24 mouse cellular contexts compared by ENCODE assay signal in the genomic region with DNA sequence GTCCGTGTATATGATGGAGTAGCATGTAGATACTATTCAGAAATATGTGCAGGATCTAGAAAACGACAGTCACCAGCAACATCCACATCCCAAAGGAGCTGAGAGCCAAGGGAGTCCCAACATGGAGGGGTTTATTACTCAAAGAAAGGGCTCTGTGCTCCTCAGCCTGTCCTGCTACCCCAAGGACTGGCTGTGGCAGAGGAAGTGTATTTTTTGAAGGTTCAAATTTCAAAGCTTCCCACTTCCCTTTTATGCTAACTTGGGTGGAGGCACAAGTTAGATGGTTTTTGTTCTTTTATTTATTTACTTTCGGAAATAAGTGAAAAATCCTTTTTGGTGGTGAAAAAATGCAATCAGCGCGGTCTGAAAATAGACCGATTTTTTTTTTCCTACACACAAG.
A peak's percentile ranks its signal among the peaks of the same experiment; 100 is the strongest.
DNase-seq lines count a peak whose midpoint lies in the region; ATAC-seq and TF ChIP-seq lines count a peak whose summit lies in the region.
"Had no signal": no experiment of that assay in that cellular context is flagged by ENCODE, and none has a peak within 500 bp of the region (broad histone marks: within the 10 kb centered on the region; RNA-seq: fewer than 3 reads in every experiment).

No protein-coding gene starts in this region.

- no peaks in the 10 kb centered on the region for H3K79me2 ChIP-seq in CH12.LX (replicated peaks; ENCODE audit: control insufficient read depth, extremely low read depth, insufficient read depth, poor library complexity, severe bottlenecking)

- no peak for TF ChIP-seq CTCF in CH12.LX (conservative IDR thresholded peaks at IDR 0.05 in 1 of 2, IDR thresholded peaks at IDR 0.05 in 1 of 2; ENCODE audit: low read depth in 2 of 2, low read length in 2 of 2)

- in situ Hi-C loops in CH12.LX (cut with MboI; ENCODE audit: low pct_ligation_motif_present, low pct_unique_long_range_greater_than_20kb, low sequenced_read_pairs), result no loop called here

- no peak for TF ChIP-seq RAD21 in CH12.LX (IDR thresholded peaks at IDR 0.05; ENCODE audit: low read depth, low read length)

- peaks cover 2% of the 10 kb centered on the region for H3K9me3 ChIP-seq in CH12.LX (replicated peaks; ENCODE audit: low read length)
- H3K9me3 ChIP-seq: embryonic facial prominence, embryonic 13.5 days; forebrain, embryonic 13.5 days; heart, embryonic 10.5 days; hindbrain, embryonic 15.5 days had no signal

- TF ChIP-seq POLR2A in CH12.LX (IDR thresholded peaks at IDR 0.05; ENCODE audit: low read depth, low read length), result no peak

- dilution Hi-C loops in CH12.LX (cut with MboI; ENCODE audit: extremely low pct_ligation_motif_present, extremely low pct_unique_long_range_greater_than_20kb, low sequenced_read_pairs), result no loop called here

- H3K4me1 ChIP-seq in CH12.LX (ENCODE audit: control insufficient read depth in 1 of 2, insufficient read depth in 2 of 2), result peaks cover 0 to 12% of the 10 kb centered on the region in 2 experiments; a peak in 2 of 4 replicates
- H3K4me1 ChIP-seq: forebrain, embryonic 13.5 days; heart, embryonic 10.5 days; heart, embryonic 13.5 days; hindbrain, embryonic 12.5 days; hindbrain, embryonic 15.5 days had no signal

- H3K27me3 ChIP-seq in CH12.LX (replicated peaks), result no peaks in the 10 kb centered on the region
- H3K27me3 ChIP-seq: embryonic facial prominence, embryonic 13.5 days; forebrain, embryonic 13.5 days; heart, embryonic 13.5 days; hindbrain, embryonic 12.5 days; hindbrain, embryonic 15.5 days had no signal

- no peak overlapping the region for H3K4me2 ChIP-seq in CH12.LX (ENCODE audit: insufficient read depth, low read depth, poor library complexity, severe bottlenecking)
- H3K4me2 ChIP-seq: embryonic facial prominence, embryonic 13.5 days; forebrain, embryonic 13.5 days; heart, embryonic 13.5 days; hindbrain, embryonic 12.5 days; hindbrain, embryonic 15.5 days had no signal

- no peak for TF ChIP-seq EP300 in CH12.LX (IDR thresholded peaks at IDR 0.05; ENCODE audit: low read length)

- peak; percentile 78 for ATAC-seq in common myeloid progenitor, adult 5-6 weeks (replicated peaks; ENCODE audit: low read depth, poor library complexity, severe bottlenecking)
- peak; percentile 92 for ATAC-seq in granulocyte monocyte progenitor cell, adult 5-6 weeks (replicated peaks; ENCODE audit: poor library complexity, severe bottlenecking)
- ATAC-seq in megakaryocyte progenitor cell, adult 5-6 weeks (replicated peaks; ENCODE audit: poor library complexity), result peak; percentile 81
- ATAC-seq: activated CD4-positive, CD25-positive, alpha-beta regulatory T cell, adult 4 months; forebrain, embryonic 13.5 days; forebrain, embryonic 16.5 days had no signal

- H3K36me3 ChIP-seq in CH12.LX (replicated peaks in 1 of 2; ENCODE audit: control insufficient read depth in 1 of 2, insufficient read depth in 1 of 2, low read length in 1 of 2), result no peaks in the 10 kb centered on the region
- H3K36me3 ChIP-seq: embryonic facial prominence, embryonic 13.5 days; forebrain, embryonic 10.5 days; G1E; heart, embryonic 10.5 days; heart, embryonic 13.5 days; hindbrain, embryonic 12.5 days; hindbrain, embryonic 15.5 days had no signal

- no peak overlapping the region for H3K27ac ChIP-seq in CH12.LX (ENCODE audit: insufficient read depth, low read depth)
- H3K27ac ChIP-seq: embryonic facial prominence, embryonic 13.5 days; forebrain, embryonic 10.5 days; forebrain, embryonic 13.5 days; heart, embryonic 10.5 days; heart, embryonic 13.5 days; hindbrain, embryonic 12.5 days; hindbrain, embryonic 15.5 days had no signal

- no peak overlapping the region for H3K4me3 ChIP-seq in CH12.LX (replicated peaks in 1 of 3; ENCODE audit: low read depth in 2 of 3, low read length in 2 of 3, poor library complexity in 1 of 3)
- H3K4me3 ChIP-seq: embryonic facial prominence, embryonic 13.5 days; forebrain, embryonic 10.5 days; forebrain, embryonic 13.5 days; heart, embryonic 10.5 days; heart, embryonic 13.5 days; hindbrain, embryonic 12.5 days; hindbrain, embryonic 15.5 days had no signal

- intact Hi-C loops in gastrocnemius, postnatal 36 days (cut with DNase I), result no loop called here

- no peak overlapping the region for H3K9ac ChIP-seq in CH12.LX (ENCODE audit: insufficient read depth, low read depth)
- H3K9ac ChIP-seq: embryonic facial prominence, embryonic 13.5 days; forebrain, embryonic 13.5 days; heart, embryonic 13.5 days; hindbrain, embryonic 12.5 days; hindbrain, embryonic 15.5 days had no signal

- peak; percentile 12 for DNase-seq in CH12.LX (ENCODE audit: extremely low read depth)
- DNase-seq in gastrocnemius, postnatal 36 days, result no peak
- no peak for DNase-seq in kidney, adult 8-10 months
- no peak for DNase-seq in ovary, postnatal 36 days (ENCODE audit: low spot score)
- DNase-seq in thymus, postnatal 25 days, result no peak
- DNase-seq: adrenal gland, adult 8-10 months; adrenal gland, postnatal 36 days; cerebellum, adult 18-20 months; cerebellum, adult 9-10 months; cerebellum, postnatal 14 days; gastrocnemius, postnatal 10 days had no signal

TF ChIP-seq in CH12.LX, 34 proteins besides CTCF, POLR2A, EP300 and RAD21:
- TF ChIP-seq MAX (IDR thresholded peaks at IDR 0.05; ENCODE audit: low read length), result no peak
- no peak for TF ChIP-seq USF2 (conservative IDR thresholded peaks at IDR 0.05; ENCODE audit: low read depth, low read length)
- TF ChIP-seq SIN3A (IDR thresholded peaks at IDR 0.05; ENCODE audit: low read length), result no peak
- TF ChIP-seq ETS1 (conservative IDR thresholded peaks at IDR 0.05; ENCODE audit: low read depth, low read length), result no peak
- TF ChIP-seq GABPA (IDR thresholded peaks at IDR 0.05; ENCODE audit: insufficient replicate concordance, low read depth, low read length), result no peak
